Mouse (Mus musculus): ENCODE data around the gene Gm42742. TPM values are rescaled to one million over a fixed set of nuclear protein-coding genes. Genes with fewer than 3 reads are reported as not detected.
A peak's percentile ranks its signal among the peaks of the same experiment; 100 is the strongest.

The Gm42742 gene
- 41.9 and 45.0 TPM in 2 replicates for polyA plus RNA-seq (2014; fragmentation: Nextera tagmentation; extraction: Ambion mirVana)

- peaks cover 25 to 57% of the 10 kb centered on the region in 2 experiments for H3K4me1 ChIP-seq (ENCODE audit: control insufficient read depth in 2 of 2, insufficient read depth in 2 of 2, low read length in 2 of 2)
- ATAC-seq (ENCODE audit: insufficient number of reproducible peaks, insufficient read depth, low FRiP score, low read depth), result no peak
- H3K36me3 ChIP-seq (ENCODE audit: control insufficient read depth, insufficient read depth, low read length), result peaks cover 31% of the 10 kb centered on the region
- H3K27me3 ChIP-seq (ENCODE audit: control insufficient read depth, insufficient read depth, low read length), result no peaks in the 10 kb centered on the region
- H3K4me2 ChIP-seq (ENCODE audit: low read length), result peak within 1 kb of the TSS; percentile 85
- WGBS, result under 1% methylated on average over 37 of the region's 37 CpGs
- peak within 1 kb of the TSS; percentile 72 for H3K9ac ChIP-seq (ENCODE audit: low read length)
- peak within 1 kb of the TSS; percentile 49 to 63 for H3K4me3 ChIP-seq (ENCODE audit: control insufficient read depth in 1 of 2, insufficient read depth in 1 of 2, low read depth in 1 of 2, low read length in 2 of 2)
- H3K9me3 ChIP-seq (ENCODE audit: control insufficient read depth, low read length), result no peaks in the 10 kb centered on the region
- H3K27ac ChIP-seq (replicated peaks in 1 of 2; ENCODE audit: control insufficient read depth in 1 of 2, insufficient read depth in 1 of 2, low read depth in 2 of 2, low read length in 2 of 2), result peak within 1 kb of the TSS; percentile 28 to 48; a peak in 2 of 4 replicates
Observed at GRCm38 (mm10) chr7:127020901-127021562, at the start of gene Gm42742, which contains the start of gene Prrt2. TSS of gene Gm42742 (minus strand) at chr7:127021097. TSS of gene Prrt2 (minus strand) at chr7:127021211.

- no peak overlapping the region for H3K27ac ChIP-seq (replicated peaks in 1 of 2; ENCODE audit: control insufficient read depth in 1 of 2, insufficient read depth in 1 of 2, low read depth in 2 of 2, low read length in 2 of 2)
- no peak overlapping the region for H3K4me2 ChIP-seq (ENCODE audit: low read length)
- H3K27me3 ChIP-seq (ENCODE audit: control insufficient read depth, insufficient read depth, low read length), result no peaks in the 10 kb centered on the region
- no peak overlapping the region for H3K9ac ChIP-seq (ENCODE audit: low read length)
- H3K4me3 ChIP-seq (ENCODE audit: control insufficient read depth in 1 of 2, insufficient read depth in 1 of 2, low read depth in 1 of 2, low read length in 2 of 2), result no peak overlapping the region
- no peaks in the 10 kb centered on the region for H3K36me3 ChIP-seq (ENCODE audit: control insufficient read depth, insufficient read depth, low read length)
- 48% methylated on average over 4 of the region's 4 CpGs for WGBS
- H3K9me3 ChIP-seq (ENCODE audit: control insufficient read depth, low read length), result no peaks in the 10 kb centered on the region
- H3K4me1 ChIP-seq (ENCODE audit: control insufficient read depth in 2 of 2, insufficient read depth in 2 of 2, low read length in 2 of 2), result no peaks in the 10 kb centered on the region
- ATAC-seq (ENCODE audit: insufficient number of reproducible peaks, insufficient read depth, low FRiP score, low read depth), result no peak
Observed at GRCm38 (mm10) chr7:127066317-127066716, 45.4 kb upstream of the Gm42742 start.

GRCm38 (mm10) chr7:127065538-127065937 is 44.6 kb upstream of the Gm42742 start:
- no peak overlapping the region for H3K27ac ChIP-seq (replicated peaks in 1 of 2; ENCODE audit: control insufficient read depth in 1 of 2, insufficient read depth in 1 of 2, low read depth in 2 of 2, low read length in 2 of 2)
- no peaks in the 10 kb centered on the region for H3K36me3 ChIP-seq (ENCODE audit: control insufficient read depth, insufficient read depth, low read length)
- H3K9ac ChIP-seq (ENCODE audit: low read length), result no peak overlapping the region
- no peak overlapping the region for H3K4me2 ChIP-seq (ENCODE audit: low read length)
- ATAC-seq (ENCODE audit: insufficient number of reproducible peaks, insufficient read depth, low FRiP score, low read depth), result no peak
- H3K4me1 ChIP-seq (ENCODE audit: control insufficient read depth in 2 of 2, insufficient read depth in 2 of 2, low read length in 2 of 2), result no peaks in the 10 kb centered on the region
- H3K4me3 ChIP-seq (ENCODE audit: control insufficient read depth in 1 of 2, insufficient read depth in 1 of 2, low read depth in 1 of 2, low read length in 2 of 2), result no peak overlapping the region
- no peaks in the 10 kb centered on the region for H3K9me3 ChIP-seq (ENCODE audit: control insufficient read depth, low read length)
- WGBS, result 82% methylated on average over 6 of the region's 6 CpGs
- H3K27me3 ChIP-seq (ENCODE audit: control insufficient read depth, insufficient read depth, low read length), result no peaks in the 10 kb centered on the region

GRCm38 (mm10) chr7:127055026-127055585 is 34.2 kb upstream of the Gm42742 start:
- Histone ChIP-seq H3K4me3 (ENCODE audit: control insufficient read depth in 1 of 2, insufficient read depth in 1 of 2, low read depth in 1 of 2, low read length in 2 of 2) (no peak overlapping the region), H3K36me3 (ENCODE audit: control insufficient read depth, insufficient read depth, low read length) (no peaks in the 10 kb centered on the region), H3K4me2 (ENCODE audit: low read length) (no peak overlapping the region), H3K9me3 (ENCODE audit: control insufficient read depth, low read length) (no peaks in the 10 kb centered on the region), H3K9ac (ENCODE audit: low read length) (no peak overlapping the region), H3K27me3 (ENCODE audit: control insufficient read depth, insufficient read depth, low read length) (no peaks in the 10 kb centered on the region), H3K4me1 (ENCODE audit: control insufficient read depth in 2 of 2, insufficient read depth in 2 of 2, low read length in 2 of 2) (no peaks in the 10 kb centered on the region; a peak in 1 of 4 replicates), H3K27ac (replicated peaks in 1 of 2; ENCODE audit: control insufficient read depth in 1 of 2, insufficient read depth in 1 of 2, low read depth in 2 of 2, low read length in 2 of 2) (no peak overlapping the region)
- no peak for ATAC-seq (ENCODE audit: insufficient number of reproducible peaks, insufficient read depth, low FRiP score, low read depth)
- 57% methylated on average over 5 of the region's 5 CpGs for WGBS

GRCm38 (mm10) chr7:127041851-127042672 is 21.2 kb upstream of the Gm42742 start, which contains the start of gene Kif22:
TSS of gene Kif22 (minus strand) at chr7:127042471.
- H3K9ac ChIP-seq (ENCODE audit: low read length), result peak within 1 kb of the TSS; percentile 89
- peaks cover 3 to 16% of the 10 kb centered on the region in 2 experiments; a peak in 3 of 4 replicates for H3K4me1 ChIP-seq (ENCODE audit: control insufficient read depth in 2 of 2, insufficient read depth in 2 of 2, low read length in 2 of 2)
- ATAC-seq (ENCODE audit: insufficient number of reproducible peaks, insufficient read depth, low FRiP score, low read depth), result peak; percentile 59; the same call in 1 of the 2 replicates
- no peaks in the 10 kb centered on the region for H3K9me3 ChIP-seq (ENCODE audit: control insufficient read depth, low read length)
- H3K4me3 ChIP-seq (ENCODE audit: control insufficient read depth in 1 of 2, insufficient read depth in 1 of 2, low read depth in 1 of 2, low read length in 2 of 2), result peak within 1 kb of the TSS; percentile 84 to 100
- H3K4me2 ChIP-seq (ENCODE audit: low read length), result peak within 1 kb of the TSS; percentile 86
- under 1% methylated on average over 53 of the region's 53 CpGs for WGBS
- H3K27me3 ChIP-seq (ENCODE audit: control insufficient read depth, insufficient read depth, low read length), result no peaks in the 10 kb centered on the region
- peak within 1 kb of the TSS; percentile 75 to 85 for H3K27ac ChIP-seq (replicated peaks in 1 of 2; ENCODE audit: control insufficient read depth in 1 of 2, insufficient read depth in 1 of 2, low read depth in 2 of 2, low read length in 2 of 2)
- H3K36me3 ChIP-seq (ENCODE audit: control insufficient read depth, insufficient read depth, low read length), result peaks cover 16% of the 10 kb centered on the region

GRCm38 (mm10) chr7:127031244-127031643 is 10.3 kb upstream of the Gm42742 start:
- Histone ChIP-seq H3K9ac (ENCODE audit: low read length) (no peak overlapping the region), H3K27ac (replicated peaks in 1 of 2; ENCODE audit: control insufficient read depth in 1 of 2, insufficient read depth in 1 of 2, low read depth in 2 of 2, low read length in 2 of 2) (no peak overlapping the region), H3K36me3 (ENCODE audit: control insufficient read depth, insufficient read depth, low read length) (peaks cover 84% of the 10 kb centered on the region), H3K4me3 (ENCODE audit: control insufficient read depth in 1 of 2, insufficient read depth in 1 of 2, low read depth in 1 of 2, low read length in 2 of 2) (no peak overlapping the region), H3K27me3 (ENCODE audit: control insufficient read depth, insufficient read depth, low read length) (no peaks in the 10 kb centered on the region), H3K4me1 (ENCODE audit: control insufficient read depth in 2 of 2, insufficient read depth in 2 of 2, low read length in 2 of 2) (peaks cover 6 to 8% of the 10 kb centered on the region in 2 experiments), H3K4me2 (ENCODE audit: low read length) (no peak overlapping the region), H3K9me3 (ENCODE audit: control insufficient read depth, low read length) (no peaks in the 10 kb centered on the region)
- WGBS, result 63% methylated on average over 1 of the region's 1 CpGs
- no peak for ATAC-seq (ENCODE audit: insufficient number of reproducible peaks, insufficient read depth, low FRiP score, low read depth)

- Histone ChIP-seq H3K4me1 (ENCODE audit: control insufficient read depth in 2 of 2, insufficient read depth in 2 of 2, low read length in 2 of 2) (peaks cover 6 to 8% of the 10 kb centered on the region in 2 experiments), H3K4me3 (ENCODE audit: control insufficient read depth in 1 of 2, insufficient read depth in 1 of 2, low read depth in 1 of 2, low read length in 2 of 2) (no peak overlapping the region), H3K9ac (ENCODE audit: low read length) (no peak overlapping the region), H3K27ac (replicated peaks in 1 of 2; ENCODE audit: control insufficient read depth in 1 of 2, insufficient read depth in 1 of 2, low read depth in 2 of 2, low read length in 2 of 2) (no peak overlapping the region), H3K36me3 (ENCODE audit: control insufficient read depth, insufficient read depth, low read length) (peaks cover 76% of the 10 kb centered on the region), H3K27me3 (ENCODE audit: control insufficient read depth, insufficient read depth, low read length) (no peaks in the 10 kb centered on the region), H3K4me2 (ENCODE audit: low read length) (no peak overlapping the region), H3K9me3 (ENCODE audit: control insufficient read depth, low read length) (no peaks in the 10 kb centered on the region)
- WGBS, result 94% methylated on average over 1 of the region's 1 CpGs
- no peak for ATAC-seq (ENCODE audit: insufficient number of reproducible peaks, insufficient read depth, low FRiP score, low read depth)
Observed at GRCm38 (mm10) chr7:127030172-127030571, 9.3 kb upstream of the Gm42742 start.
